Mouse (Mus musculus) urinary bladder, postnatal 14 days (tissue): ENCODE data around the gene Rras2.

ENCODE experiments used
- DNase-seq: peaks from one replicate; pipeline ENCODE4 v3.0.0; 2021; ENCODE audit warnings: low spot score

Gene Rras2

GRCm38 (mm10) chr7:114114284-114114683, 3.3 kb downstream of the Rras2 start:
- no peak for DNase-seq

GRCm38 (mm10) chr7:114110500-114110899, 7.1 kb downstream of the Rras2 start:
- DNase-seq = no peak

GRCm38 (mm10) chr7:114105886-114106285, 11.7 kb downstream of the Rras2 start:
- DNase-seq = no peak

- no peak for DNase-seq
Measured at GRCm38 (mm10) chr7:114103629-114104347, 13.8 kb downstream of the Rras2 start.

GRCm38 (mm10) chr7:114103152-114103551, 14.4 kb downstream of the Rras2 start:
- DNase-seq = no peak

GRCm38 (mm10) chr7:114102609-114103008, 15.0 kb downstream of the Rras2 start:
- no peak for DNase-seq

GRCm38 (mm10) chr7:114101412-114101811, 16.2 kb downstream of the Rras2 start:
- DNase-seq = no peak

GRCm38 (mm10) chr7:114093548-114094174, 23.9 kb downstream of the Rras2 start:
- no peak for DNase-seq

- DNase-seq = no peak
Measured at GRCm38 (mm10) chr7:114090892-114091545, 26.6 kb downstream of the Rras2 start.

GRCm38 (mm10) chr7:114090231-114090630, 27.4 kb downstream of the Rras2 start:
- DNase-seq = no peak

GRCm38 (mm10) chr7:114088918-114089317, 28.7 kb downstream of the Rras2 start:
- DNase-seq = no peak

GRCm38 (mm10) chr7:114087986-114088385, 29.6 kb downstream of the Rras2 start:
- no peak for DNase-seq

- DNase-seq = no peak
Measured at GRCm38 (mm10) chr7:114087341-114087740, 30.2 kb downstream of the Rras2 start.

GRCm38 (mm10) chr7:114086021-114086710, 31.4 kb downstream of the Rras2 start:
- DNase-seq = no peak

- no peak for DNase-seq
Measured at GRCm38 (mm10) chr7:114083760-114084159, 33.8 kb downstream of the Rras2 start.

GRCm38 (mm10) chr7:114083088-114083487, 34.5 kb downstream of the Rras2 start:
- DNase-seq = no peak

GRCm38 (mm10) chr7:114081633-114082420, 35.8 kb downstream of the Rras2 start:
- no peak for DNase-seq

- no peak for DNase-seq
Measured at GRCm38 (mm10) chr7:114080250-114080649, 37.3 kb downstream of the Rras2 start.

- DNase-seq = no peak
Measured at GRCm38 (mm10) chr7:114079343-114079742, 38.2 kb downstream of the Rras2 start.

- no peak for DNase-seq
Measured at GRCm38 (mm10) chr7:114074595-114074994, 43.0 kb downstream of the Rras2 start.

GRCm38 (mm10) chr7:114074133-114074532, 43.4 kb downstream of the Rras2 start:
- no peak for DNase-seq
